9 mouse cellular contexts compared by ENCODE assay signal in genomic region chr5:112411514-112412335, GRCm38 (mm10). TPM values are rescaled to one million over a fixed set of nuclear protein-coding genes. Genes with fewer than 3 reads are reported as not detected.
A peak's percentile ranks its signal among the peaks of the same experiment; 100 is the strongest.
DNase-seq lines count a peak whose midpoint lies in the region; ATAC-seq lines count a peak whose summit lies in the region.
"Had no signal": no experiment of that assay in that cellular context is flagged by ENCODE, and none has a peak within 500 bp of the region (broad histone marks: within the 10 kb centered on the region; RNA-seq: fewer than 3 reads in every experiment).

No protein-coding gene starts in this region.

- no peak overlapping the region for H3K9ac ChIP-seq in heart, embryonic 13.5 days
- peak overlapping the region; percentile 21; the same call in 1 of the 2 replicates for H3K9ac ChIP-seq in embryonic facial prominence, embryonic 13.5 days

- peak overlapping the region; percentile 22; the same call in 1 of the 2 replicates for H3K4me2 ChIP-seq in heart, embryonic 13.5 days
- H3K4me2 ChIP-seq in embryonic facial prominence, embryonic 13.5 days = peak overlapping the region; percentile 30

- H3K27ac ChIP-seq in heart, embryonic 13.5 days (replicated peaks) = no peak overlapping the region
- H3K27ac ChIP-seq in embryonic facial prominence, embryonic 13.5 days = 0 out of 2 replicates have a peak overlapping the region, but pooled peaks have one; percentile 57

- no peak for DNase-seq in heart, adult 8-10 months (ENCODE audit: low spot score)
- DNase-seq in left cerebral cortex, adult 18-20 months (ENCODE audit: low spot score in 2 of 2) = peak; percentile 53 to 76
- DNase-seq in retina, embryonic 14.5 days (ENCODE audit: low spot score) = peak; percentile 31
- DNase-seq in lung, postnatal 4 days = no peak
- no peak for DNase-seq in adrenal gland, adult 2 months
- no peak for DNase-seq in yolk sac, embryonic 10.5 days (ENCODE audit: low spot score)

- no peak for ATAC-seq in heart, embryonic 13.5 days (ENCODE audit: extremely low read depth, insufficient number of reproducible peaks, low FRiP score, low TSS enrichment)
- no peak for ATAC-seq in embryonic facial prominence, embryonic 13.5 days (ENCODE audit: insufficient number of reproducible peaks, insufficient read depth, low FRiP score, low TSS enrichment, low read depth)

- H3K9me3 ChIP-seq in heart, embryonic 13.5 days = peaks cover 8% of the 10 kb centered on the region; the same call in 1 of the 2 replicates
- H3K9me3 ChIP-seq in embryonic facial prominence, embryonic 13.5 days = no peaks in the 10 kb centered on the region; the same call in 1 of the 2 replicates

- H3K4me1 ChIP-seq in heart, embryonic 13.5 days = peaks cover 13% of the 10 kb centered on the region
- peaks cover 19% of the 10 kb centered on the region for H3K4me1 ChIP-seq in embryonic facial prominence, embryonic 13.5 days

- WGBS in heart, embryonic 13.5 days = 13% methylated on average over 19 of the region's 19 CpGs
- WGBS in embryonic facial prominence, embryonic 13.5 days = 15% methylated on average over 19 of the region's 19 CpGs

- no peaks in the 10 kb centered on the region for H3K36me3 ChIP-seq in heart, embryonic 13.5 days
- H3K36me3 ChIP-seq in embryonic facial prominence, embryonic 13.5 days = no peaks in the 10 kb centered on the region

- H3K27me3 ChIP-seq in heart, embryonic 13.5 days (replicated peaks) = peaks cover 65% of the 10 kb centered on the region
- H3K27me3 ChIP-seq in embryonic facial prominence, embryonic 13.5 days = peaks cover 42% of the 10 kb centered on the region

- no peak overlapping the region for H3K4me3 ChIP-seq in heart, embryonic 13.5 days
- no peak overlapping the region for H3K4me3 ChIP-seq in embryonic facial prominence, embryonic 13.5 days

RNA-seq across cellular contexts. Expression of gene Asphd2, which starts 17.1 kb away (rescaled TPM):
- polyA plus RNA-seq in heart, embryonic 13.5 days (2015; fragmentation: Nextera tagmentation; extraction: Ambion mirVana) = 1.1 and 1.2 TPM in 2 replicates
- under 1 TPM; 0.41 to 0.52 (median 0.47) TPM for total RNA-seq in heart, adult 8-10 months (2022)
- 14.5 and 14.8 TPM in 2 replicates for polyA plus RNA-seq in embryonic facial prominence, embryonic 13.5 days (2015; fragmentation: Nextera tagmentation; extraction: Ambion mirVana)
- total RNA-seq in left cerebral cortex, adult 18-20 months (2021) = 100 to 1,000 TPM; 179 to 194 TPM
- total RNA-seq in adrenal gland, adult 2 months (2021) = 1 to 10 TPM; 2.1 to 6.5 TPM
- polyA plus RNA-seq in adrenal gland, adult 2 months (2012; rRNA removed) = 2.1 and 5.1 TPM in 2 replicates

RNA-seq across cellular contexts. Expression of gene Gm6588, which starts 37.5 kb away (rescaled TPM):
- polyA plus RNA-seq in heart, embryonic 13.5 days (2015; fragmentation: Nextera tagmentation; extraction: Ambion mirVana) = not detected in 2 replicates
- not detected for total RNA-seq in heart, adult 8-10 months (2022)
- 0.08 and 0.15 TPM in 2 replicates for polyA plus RNA-seq in embryonic facial prominence, embryonic 13.5 days (2015; fragmentation: Nextera tagmentation; extraction: Ambion mirVana)
- total RNA-seq in left cerebral cortex, adult 18-20 months (2021) = not detected
- total RNA-seq in adrenal gland, adult 2 months (2021) = not detected
- not detected in 2 replicates for polyA plus RNA-seq in adrenal gland, adult 2 months (2012; rRNA removed)
- total RNA-seq: layer of hippocampus, postnatal 10 days had no signal

RNA-seq across cellular contexts. Expression of gene Gm6583, which starts 55.9 kb away (rescaled TPM):
- polyA plus RNA-seq in heart, embryonic 13.5 days (2015; fragmentation: Nextera tagmentation; extraction: Ambion mirVana) = 0.06 and 0.07 TPM in 2 replicates
- total RNA-seq in heart, adult 8-10 months (2022) = not detected
- polyA plus RNA-seq in embryonic facial prominence, embryonic 13.5 days (2015; fragmentation: Nextera tagmentation; extraction: Ambion mirVana) = 0.18 and 0.34 TPM in 2 replicates
- total RNA-seq in left cerebral cortex, adult 18-20 months (2021) = not detected
- total RNA-seq in adrenal gland, adult 2 months (2021) = under 1 TPM in 1 of 2 experiments, not detected in 1; 0.14 TPM
- not detected in 2 replicates for polyA plus RNA-seq in adrenal gland, adult 2 months (2012; rRNA removed)
- total RNA-seq: layer of hippocampus, postnatal 10 days had no signal

Comparison
In these comparisons a context has a peak if more than half of its experiments do, and no peak if none do; other contexts are left out.
1. DNase-seq: peak in left cerebral cortex, adult 18-20 months (2 of 2) and retina, embryonic 14.5 days (single experiment); none in heart, adult 8-10 months (single experiment), lung, postnatal 4 days (0 of 2), adrenal gland, adult 2 months (single experiment) and yolk sac, embryonic 10.5 days (single experiment).
2. RNA of gene Asphd2, which starts 17.1 kb away (total RNA-seq): 179 to 194 TPM in left cerebral cortex, adult 18-20 months; 2.1 to 6.5 TPM in adrenal gland, adult 2 months and 0.41 to 0.52 TPM in heart, adult 8-10 months; every median in the first group is over 10 times any median in the second.